8 mouse cellular contexts compared by ENCODE assay signal in the genomic region with DNA sequence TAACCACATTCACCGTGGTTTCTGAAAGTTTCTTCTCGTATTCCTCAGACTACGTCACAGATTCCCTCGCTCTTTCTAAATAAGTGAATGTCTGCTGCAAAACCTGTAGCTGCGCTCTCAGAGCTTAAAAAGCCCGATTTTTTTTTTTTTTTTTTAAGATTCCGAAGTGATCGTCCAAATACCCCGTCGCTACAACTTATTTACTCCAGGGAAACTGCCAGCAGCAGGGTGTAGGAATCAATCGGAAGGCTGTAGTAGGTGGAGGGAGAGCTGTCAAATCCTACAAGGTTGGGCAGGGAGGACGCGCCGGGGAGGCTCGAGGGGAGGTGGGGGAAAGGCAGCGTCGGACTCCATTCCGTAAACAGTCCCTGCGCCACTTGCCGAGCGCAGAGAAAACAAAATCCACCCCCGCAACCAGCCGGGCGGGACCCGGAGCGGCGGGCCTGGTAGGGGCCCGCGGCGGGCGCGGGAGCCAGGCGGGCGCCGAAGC. TPM values are rescaled to one million over a fixed set of nuclear protein-coding genes. Genes with fewer than 3 reads are reported as not detected.
A peak's percentile ranks its signal among the peaks of the same experiment; 100 is the strongest.
DNase-seq lines count a peak whose midpoint lies in the region; ATAC-seq and TF ChIP-seq lines count a peak whose summit lies in the region.

No protein-coding gene starts in this region.

- TF ChIP-seq EP300 in heart, postnatal 0 days (IDR thresholded peaks at IDR 0.05; ENCODE audit: low read depth) = no peak

- peaks cover 17% of the 10 kb centered on the region for H3K4me1 ChIP-seq in brown adipose tissue, adult 24 weeks (ENCODE audit: control insufficient read depth, insufficient read depth, insufficient read length, low read length)
- H3K4me1 ChIP-seq in heart, postnatal 0 days (ENCODE audit: control insufficient read depth, insufficient read depth) = peaks cover 32% of the 10 kb centered on the region

- no peaks in the 10 kb centered on the region for H3K27me3 ChIP-seq in heart, postnatal 0 days (ENCODE audit: control insufficient read depth, insufficient read depth, low read length)

- peak overlapping the region; percentile 81 for H3K4me2 ChIP-seq in heart, postnatal 0 days (ENCODE audit: low read depth, low read length)

- H3K4me3 ChIP-seq in brown adipose tissue, adult 24 weeks (ENCODE audit: insufficient read depth, low read depth, low read length) = peak overlapping the region; percentile 94
- peak overlapping the region; percentile 91 for H3K4me3 ChIP-seq in heart, postnatal 0 days (ENCODE audit: low read depth, low read length)
- H3K4me3 ChIP-seq in layer of hippocampus, adult 2 months = peak overlapping the region; percentile 91

- peak overlapping the region; percentile 55 for H3K27ac ChIP-seq in brown adipose tissue, adult 24 weeks (replicated peaks; ENCODE audit: low read depth, low read length)
- H3K27ac ChIP-seq in heart, postnatal 0 days (ENCODE audit: low read depth) = peak overlapping the region; percentile 93
- H3K27ac ChIP-seq in layer of hippocampus, adult 2 months = peak overlapping the region; percentile 97

- H3K36me3 ChIP-seq in heart, postnatal 0 days (replicated peaks; ENCODE audit: control insufficient read depth, insufficient read depth, low read length) = peaks cover 22% of the 10 kb centered on the region

- no peak for TF ChIP-seq CTCF in heart, postnatal 0 days (IDR thresholded peaks at IDR 0.05; ENCODE audit: low read depth)
- no peak for TF ChIP-seq CTCF in layer of hippocampus, adult 2 months (conservative IDR thresholded peaks at IDR 0.05)

- H3K9me3 ChIP-seq in heart, postnatal 0 days (replicated peaks; ENCODE audit: control insufficient read depth, low read length) = no peaks in the 10 kb centered on the region

- ATAC-seq in erythroid progenitor cell, adult 5-6 weeks (replicated peaks; ENCODE audit: low FRiP score, poor library complexity, severe bottlenecking) = peak; percentile 69
- peak; percentile 49 for ATAC-seq in heart, postnatal 0 days (ENCODE audit: insufficient read depth, low read depth)

- WGBS in heart, postnatal 0 days = 1% methylated on average over 30 of the region's 35 CpGs

- H3K9ac ChIP-seq in heart, postnatal 0 days (replicated peaks; ENCODE audit: low read depth, low read length) = peak overlapping the region; percentile 98

- DNase-seq in MN1 (ENCODE audit: low spot score) = peak; percentile 61
- peak; percentile 57 for DNase-seq in heart, postnatal 0 days (ENCODE audit: low spot score)
- peak; percentile 32 to 59 for DNase-seq in layer of hippocampus, adult 2 months (ENCODE audit: low spot score in 2 of 2)
- peak; percentile 66 for DNase-seq in lung, postnatal 10 days
- DNase-seq in right cerebral cortex, adult 2 months (ENCODE audit: low spot score in 2 of 2) = peak; percentile 48 to 53
- DNase-seq in T-cell, adult 2 months (ENCODE audit: low spot score) = no peak

RNA-seq across cellular contexts. Expression of a gene that starts 0.5 kb away (rescaled TPM):
- polyA plus RNA-seq in brown adipose tissue, adult 24 weeks (2012; ENCODE audit: insufficient read depth, insufficient read length, missing spikeins) = 27.7 and 59.0 TPM in 2 replicates
- 80.9 and 81.4 TPM in 2 replicates for total RNA-seq in erythroid progenitor cell, adult 5-6 weeks (2015; ENCODE audit: low replicate concordance)
- 104 and 118 TPM in 2 replicates for total RNA-seq in erythroid progenitor cell, adult 5-6 weeks (2017; ENCODE audit: low replicate concordance)
- 29.1 and 46.2 TPM in 2 replicates for total RNA-seq in heart, postnatal 0 days (2014; rRNA removed; ENCODE audit: low replicate concordance)
- 38.8 and 40.3 TPM in 2 replicates for polyA plus RNA-seq in heart, postnatal 0 days (2015; fragmentation: Nextera tagmentation; extraction: Ambion mirVana)
- 10 to 100 TPM; 57.7 to 59.2 TPM for total RNA-seq in layer of hippocampus, adult 2 months (2021)

RNA-seq across cellular contexts. Expression of a gene that starts 0.5 kb away (rescaled TPM):
- 23.8 and 24.4 TPM in 2 replicates for polyA plus RNA-seq in brown adipose tissue, adult 24 weeks (2012; ENCODE audit: insufficient read depth, insufficient read length, missing spikeins)
- 65.2 and 68.7 TPM in 2 replicates for total RNA-seq in erythroid progenitor cell, adult 5-6 weeks (2015; ENCODE audit: low replicate concordance)
- 43.3 and 67.9 TPM in 2 replicates for total RNA-seq in erythroid progenitor cell, adult 5-6 weeks (2017; ENCODE audit: low replicate concordance)
- total RNA-seq in heart, postnatal 0 days (2014; rRNA removed; ENCODE audit: low replicate concordance) = 61.5 and 74.8 TPM in 2 replicates
- 38.8 and 43.5 TPM in 2 replicates for polyA plus RNA-seq in heart, postnatal 0 days (2015; fragmentation: Nextera tagmentation; extraction: Ambion mirVana)
- 10 to 100 TPM; 64.1 to 67.3 TPM for total RNA-seq in layer of hippocampus, adult 2 months (2021)
